Mouse (Mus musculus) thymus, postnatal 14 days (tissue): ENCODE measurements at regions not wholly inside any gene's neighbourhood (a gene's known extent, or its start where the extent isn't known, plus 50 kb on each side); places are given as distances from the start of the nearest gene placed in this dataset.
"Not testable (repeated sequence)": the region's sequence is repeated elsewhere in the genome, so short reads cannot be mapped to it uniquely, and the experiment has no call there.

ENCODE experiments used
- DNase-seq: peaks from one replicate; pipeline ENCODE4 v3.0.0; 2021

GRCm38 (mm10) chr6:117701547-117701946, 139.4 kb upstream of the Zfp637 start:
- DNase-seq = no peak

GRCm38 (mm10) chr6:117706006-117706405, 135.0 kb upstream of the Zfp637 start:
- no peak for DNase-seq

GRCm38 (mm10) chr6:117709212-117709611, 131.8 kb upstream of the Zfp637 start:
- DNase-seq = no peak

DNA sequence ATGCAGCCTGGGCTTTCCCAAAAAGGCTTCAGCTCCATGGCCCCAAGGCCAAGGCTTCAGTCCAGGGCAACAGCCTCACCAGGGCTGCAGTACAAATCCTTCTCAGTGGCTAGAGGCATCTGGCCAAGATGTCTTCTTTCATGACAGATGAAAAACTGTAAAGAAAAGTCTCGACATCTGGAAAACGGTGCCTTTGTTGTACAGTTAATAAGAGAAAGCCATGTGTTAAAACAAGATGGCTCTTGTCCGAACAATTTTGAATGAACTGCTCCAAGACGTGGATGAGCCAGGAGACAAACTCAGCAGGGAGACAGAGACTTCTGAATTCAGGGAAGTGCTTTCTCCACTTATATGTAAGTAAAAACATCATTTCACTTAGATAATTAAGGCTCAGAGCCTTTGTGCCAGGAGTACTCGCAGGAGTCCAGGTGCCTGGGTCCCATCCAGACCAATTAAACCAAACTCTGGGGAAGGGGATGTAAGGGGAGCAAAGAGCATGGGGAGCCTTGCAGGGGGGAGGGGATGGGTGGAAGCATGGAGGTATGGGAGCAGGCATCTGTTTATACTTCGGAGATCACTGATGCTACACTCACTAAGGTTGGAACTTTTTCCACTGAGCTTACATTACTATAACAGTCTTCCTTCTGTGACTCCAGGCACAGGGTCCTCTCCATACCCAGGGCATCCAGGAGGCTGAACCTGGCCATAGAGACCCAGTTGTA, 125.8 kb upstream of the Zfp637 start:
- DNase-seq = no peak

- not testable (repeated sequence) for DNase-seq
Measured at GRCm38 (mm10) chr6:117716422-117716821, 124.6 kb upstream of the Zfp637 start.

DNA sequence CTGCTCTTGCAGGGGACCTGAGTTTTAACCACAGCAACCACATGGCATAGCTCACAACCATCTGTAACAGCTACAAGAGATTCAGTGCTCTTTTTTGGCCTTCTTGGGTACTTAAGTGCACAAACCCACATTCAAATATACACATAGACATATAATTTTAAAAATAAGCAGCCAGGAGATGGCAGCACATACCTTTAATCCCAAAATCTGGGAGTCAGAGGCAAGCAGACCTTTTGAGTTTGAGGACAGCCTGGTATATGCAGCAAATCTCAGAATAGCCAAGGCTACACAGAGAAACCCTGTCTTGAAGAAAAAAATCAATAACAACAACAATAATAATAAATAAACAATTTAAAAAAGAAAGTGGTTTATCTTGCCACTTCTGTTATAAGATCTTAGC, 88.6 kb upstream of the Zfp637 start:
- not testable (repeated sequence) for DNase-seq

DNA sequence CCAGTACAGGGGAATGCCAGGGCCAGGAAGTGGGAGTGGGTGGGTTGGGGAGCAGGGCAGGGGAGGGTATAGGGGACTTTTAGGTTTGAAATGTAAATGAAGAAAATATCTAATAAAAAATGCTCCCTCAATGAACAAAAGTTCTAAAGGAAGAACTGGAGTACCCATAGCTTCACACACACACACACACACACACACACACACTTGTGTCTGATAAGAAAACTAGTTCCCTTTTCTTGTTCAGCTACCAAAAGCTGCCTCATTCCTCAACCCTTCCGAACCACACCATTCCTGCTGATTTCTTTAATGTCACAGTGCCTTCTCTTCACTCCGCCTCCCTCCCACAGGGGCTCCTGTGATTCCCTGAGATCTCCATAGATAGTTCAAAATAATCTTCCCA, 85.3 kb upstream of the Zfp637 start:
- DNase-seq = not testable (repeated sequence)

GRCm38 (mm10) chr6:117756176-117756575, 84.8 kb upstream of the Zfp637 start:
- no peak for DNase-seq

- peak; percentile 15 for DNase-seq
Measured at GRCm38 (mm10) chr6:117758516-117758915, 82.5 kb upstream of the Zfp637 start.

GRCm38 (mm10) chr6:117771506-117771905, 69.5 kb upstream of the Zfp637 start:
- DNase-seq = no peak

GRCm38 (mm10) chr6:117772396-117772795, 68.6 kb upstream of the Zfp637 start:
- DNase-seq = no peak

DNA sequence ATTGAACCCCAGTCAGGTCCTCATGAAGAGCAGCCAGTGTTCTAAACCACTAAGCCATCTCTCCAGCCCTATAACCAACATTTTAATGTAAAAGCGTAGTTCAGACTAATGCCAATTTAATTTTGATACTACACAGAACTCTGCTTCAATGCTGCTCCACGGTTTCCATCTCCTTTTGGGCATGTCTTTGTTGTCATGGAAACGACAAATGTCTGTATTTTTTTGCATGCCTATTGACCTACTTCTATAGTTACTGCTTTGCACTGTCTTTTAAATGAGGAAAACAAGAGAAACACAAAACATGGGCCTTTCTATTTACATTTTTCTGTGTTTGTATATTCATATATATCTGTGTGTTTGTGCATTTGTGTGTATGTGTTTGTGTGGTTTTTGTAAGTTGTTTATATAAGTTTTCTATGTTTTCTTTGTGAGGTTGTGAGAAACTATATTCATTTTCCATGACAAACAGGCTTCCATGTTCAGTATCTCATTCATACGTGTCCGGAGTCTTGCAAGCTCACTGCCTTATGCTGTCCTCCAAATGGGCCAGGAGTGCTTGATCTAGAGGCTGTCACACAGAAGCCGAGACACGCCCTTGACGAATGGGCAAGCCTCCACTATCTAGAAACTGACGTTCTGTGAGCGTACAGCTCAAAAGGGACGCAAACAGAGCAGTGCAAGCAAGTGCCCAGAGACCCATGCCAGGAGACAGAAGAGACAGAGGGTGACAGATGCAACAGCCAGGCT, 65.5 kb upstream of the Zfp637 start:
- DNase-seq = no peak

DNA sequence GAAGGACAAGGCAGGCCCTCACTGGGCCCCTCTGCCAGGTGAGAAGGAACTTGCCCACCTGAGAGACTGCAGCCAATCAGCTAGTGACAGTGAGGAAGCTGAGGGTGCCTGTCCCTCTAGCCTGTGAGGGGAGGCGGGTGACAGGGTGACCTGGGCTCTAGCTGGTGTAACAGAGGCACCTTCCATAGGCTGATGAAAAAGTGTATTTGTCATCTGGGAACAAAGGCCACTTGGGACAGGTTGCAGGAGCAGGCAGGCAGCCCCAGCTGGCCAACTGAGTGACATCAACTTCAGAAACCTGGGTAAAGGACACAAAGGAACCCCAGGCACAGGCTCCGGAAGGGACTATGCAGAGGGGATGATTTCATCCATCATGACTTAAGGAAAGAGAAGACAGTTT, 63.0 kb upstream of the Zfp637 start:
- no peak for DNase-seq

GRCm38 (mm10) chr6:117778481-117778880, 62.5 kb upstream of the Zfp637 start:
- no peak for DNase-seq

DNA sequence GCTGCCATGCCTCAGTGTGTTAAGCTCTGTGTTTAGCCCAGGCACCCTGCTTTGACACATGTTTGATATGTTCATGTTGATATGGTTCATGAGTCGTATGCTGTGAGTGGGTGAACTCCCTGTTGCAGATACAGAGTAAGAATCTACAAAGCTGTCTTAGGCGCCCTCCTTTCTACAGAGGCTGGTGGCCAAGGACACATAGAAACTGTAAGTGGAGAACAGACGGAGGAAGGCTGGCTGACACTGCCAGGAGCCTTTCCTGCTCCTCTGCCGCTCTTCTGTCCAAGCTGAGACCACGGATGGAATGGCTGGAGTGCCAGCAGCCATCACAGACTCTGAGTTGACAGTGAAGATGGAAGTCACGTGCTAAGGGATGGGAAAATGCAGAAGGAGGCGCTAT, 62.0 kb upstream of the Zfp637 start:
- DNase-seq = no peak

- no peak for DNase-seq
Measured at GRCm38 (mm10) chr6:117788580-117789540, 52.1 kb upstream of the Zfp637 start.

DNA sequence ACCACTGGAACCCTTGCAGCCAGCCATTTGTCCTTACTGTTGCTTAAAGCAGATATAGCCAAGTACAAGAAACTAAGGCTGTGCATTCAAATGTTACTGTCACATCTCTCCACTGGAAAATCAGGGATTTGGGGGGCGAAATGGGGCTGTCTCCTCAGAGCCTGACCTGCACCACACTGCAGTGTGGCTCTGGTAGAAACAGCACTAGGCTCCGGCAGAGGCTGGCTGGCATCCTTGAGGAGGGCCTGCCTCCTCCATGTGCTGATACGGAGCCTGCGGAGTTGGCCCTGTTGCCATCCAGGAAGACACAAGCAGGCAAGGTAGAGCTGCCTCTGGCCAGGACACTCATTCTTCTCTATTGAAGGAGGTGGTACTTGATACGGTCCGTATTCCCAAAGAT, 50.4 kb upstream of the Zfp637 start:
- no peak for DNase-seq
